Mouse (Mus musculus): ENCODE measurements around the gene Piwil1.

Piwil1 gene

DNA sequence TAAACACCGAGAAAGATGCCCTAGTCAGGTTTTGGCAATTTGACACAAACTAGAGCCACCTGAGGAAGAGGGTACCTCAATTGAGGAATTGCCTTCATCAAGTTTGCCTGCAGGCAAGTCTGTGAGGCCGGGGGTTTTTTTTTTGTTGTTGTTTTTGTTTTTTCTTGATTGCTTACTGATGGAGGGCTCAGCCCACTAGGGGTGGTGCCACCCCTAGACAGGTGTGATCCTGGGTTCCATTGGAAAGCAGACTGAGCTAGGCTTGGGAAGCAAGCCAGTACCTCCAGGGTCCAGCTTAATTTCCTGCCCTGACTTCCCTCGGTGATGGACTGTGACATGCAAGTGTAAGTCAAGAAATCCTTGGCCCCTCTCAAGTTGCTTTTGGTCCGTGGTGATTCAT lies at the start of gene Piwil1:
TSS of gene Piwil1 (plus strand) at position 301 of the 400 bp plus-strand sequence.
- DNase-seq (ENCODE audit: low spot score): no peak

GRCm38 (mm10) chr5:128656496-128657135 lies 45.7 kb upstream of the Piwil1 start:
- no peak for DNase-seq (ENCODE audit: low spot score)

- no peak for DNase-seq (ENCODE audit: low spot score)
These were observed 42.2 kb upstream of the Piwil1 start for GRCm38 (mm10) chr5:128660101-128660500.

GRCm38 (mm10) chr5:128662881-128663280 lies 39.4 kb upstream of the Piwil1 start:
- no peak for DNase-seq (ENCODE audit: low spot score)

DNA sequence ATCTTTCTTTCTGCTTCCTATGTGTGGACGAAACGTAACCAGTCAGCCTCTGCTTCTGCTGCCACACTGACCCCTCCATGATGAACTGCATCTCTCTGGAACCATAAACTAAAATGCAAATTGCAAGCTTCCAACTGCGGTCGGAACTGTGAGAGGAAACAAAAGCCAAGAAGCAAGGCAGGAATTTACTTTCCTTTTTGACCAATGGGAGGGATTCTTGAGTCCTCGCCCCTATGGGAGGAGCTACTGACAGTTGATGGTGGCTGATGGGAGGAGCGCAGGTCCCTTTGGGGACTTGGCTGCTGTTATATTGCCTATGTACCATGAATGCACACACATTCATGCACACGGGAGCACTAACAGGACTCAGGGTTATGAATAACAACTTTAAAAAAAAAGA lies 38.3 kb upstream of the Piwil1 start:
- no peak for DNase-seq (ENCODE audit: low spot score)

DNA sequence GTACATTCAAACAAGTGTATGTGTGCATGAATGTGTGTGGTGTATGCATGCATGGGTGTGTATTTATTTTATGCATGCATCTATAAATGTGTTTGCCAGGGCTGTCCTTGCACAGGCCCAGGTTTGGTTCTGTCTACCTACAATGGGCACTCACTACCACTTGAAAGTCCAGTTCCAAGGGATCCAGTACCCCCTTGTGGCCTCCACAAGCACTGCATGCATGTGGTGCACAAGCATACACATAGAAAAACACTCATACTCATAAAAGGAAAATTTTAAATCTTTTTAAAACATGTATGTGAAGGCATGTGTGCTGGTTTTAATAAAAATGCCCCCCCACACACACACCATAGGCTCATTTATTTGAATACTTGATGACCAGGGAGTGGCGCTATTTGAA lies 37.3 kb upstream of the Piwil1 start:
- no peak for DNase-seq (ENCODE audit: low spot score)

- no peak for DNase-seq (ENCODE audit: low spot score)
These were observed 35.0 kb upstream of the Piwil1 start for GRCm38 (mm10) chr5:128667303-128667702.

- no peak for DNase-seq (ENCODE audit: low spot score)
These were observed 28.2 kb upstream of the Piwil1 start for GRCm38 (mm10) chr5:128674124-128674523.

GRCm38 (mm10) chr5:128677373-128677772 lies 25.0 kb upstream of the Piwil1 start:
- DNase-seq (ENCODE audit: low spot score): no peak

DNA sequence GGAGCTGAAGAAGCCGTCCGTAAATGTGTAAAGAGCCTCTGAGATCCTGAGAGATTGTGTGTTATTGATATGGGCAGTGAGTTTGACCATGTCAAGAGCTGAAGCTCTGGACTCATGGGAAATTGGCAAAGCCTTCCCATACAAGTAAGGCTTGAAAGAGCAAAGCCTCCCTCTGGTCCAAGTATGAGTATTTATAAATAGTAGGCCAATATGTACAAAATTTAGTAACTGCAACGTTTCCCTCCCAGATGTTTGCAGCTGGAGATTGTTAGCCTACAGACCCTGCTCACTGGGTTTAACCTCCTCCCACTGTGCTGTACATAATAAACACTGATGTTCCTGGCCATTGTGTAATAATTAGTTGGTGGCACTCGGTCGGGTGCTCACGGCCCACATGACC lies 24.5 kb upstream of the Piwil1 start:
- DNase-seq (ENCODE audit: low spot score): no peak

- no peak for DNase-seq (ENCODE audit: low spot score)
These were observed 20.9 kb upstream of the Piwil1 start for GRCm38 (mm10) chr5:128681456-128681855.

- DNase-seq (ENCODE audit: low spot score): no peak
These were observed 18.1 kb upstream of the Piwil1 start for GRCm38 (mm10) chr5:128684192-128684591.

- DNase-seq (ENCODE audit: low spot score): no peak
These were observed 17.7 kb upstream of the Piwil1 start for GRCm38 (mm10) chr5:128684621-128685020.

GRCm38 (mm10) chr5:128687139-128687538 lies 15.2 kb upstream of the Piwil1 start:
- DNase-seq (ENCODE audit: low spot score): no peak

DNA sequence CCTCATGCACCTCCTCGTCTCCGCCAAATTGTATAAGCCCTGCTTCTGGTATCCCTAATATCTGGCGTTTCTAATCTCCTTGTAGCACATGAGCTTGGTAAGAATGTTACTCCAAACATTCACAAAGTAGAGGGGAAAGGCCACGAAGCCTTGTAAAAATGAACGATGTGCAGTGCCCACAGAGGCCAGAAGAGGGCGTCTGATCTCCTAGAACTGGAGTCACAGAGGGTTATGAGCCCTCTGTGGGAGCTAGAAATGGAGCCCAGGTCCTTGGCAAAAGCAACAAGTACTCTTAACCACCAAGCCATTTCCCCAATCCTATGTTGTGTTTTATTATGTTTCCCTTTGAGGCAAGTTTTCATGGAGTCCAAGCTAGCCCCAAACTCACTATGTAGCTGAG lies 8.2 kb upstream of the Piwil1 start:
- DNase-seq (ENCODE audit: low spot score): no peak

DNA sequence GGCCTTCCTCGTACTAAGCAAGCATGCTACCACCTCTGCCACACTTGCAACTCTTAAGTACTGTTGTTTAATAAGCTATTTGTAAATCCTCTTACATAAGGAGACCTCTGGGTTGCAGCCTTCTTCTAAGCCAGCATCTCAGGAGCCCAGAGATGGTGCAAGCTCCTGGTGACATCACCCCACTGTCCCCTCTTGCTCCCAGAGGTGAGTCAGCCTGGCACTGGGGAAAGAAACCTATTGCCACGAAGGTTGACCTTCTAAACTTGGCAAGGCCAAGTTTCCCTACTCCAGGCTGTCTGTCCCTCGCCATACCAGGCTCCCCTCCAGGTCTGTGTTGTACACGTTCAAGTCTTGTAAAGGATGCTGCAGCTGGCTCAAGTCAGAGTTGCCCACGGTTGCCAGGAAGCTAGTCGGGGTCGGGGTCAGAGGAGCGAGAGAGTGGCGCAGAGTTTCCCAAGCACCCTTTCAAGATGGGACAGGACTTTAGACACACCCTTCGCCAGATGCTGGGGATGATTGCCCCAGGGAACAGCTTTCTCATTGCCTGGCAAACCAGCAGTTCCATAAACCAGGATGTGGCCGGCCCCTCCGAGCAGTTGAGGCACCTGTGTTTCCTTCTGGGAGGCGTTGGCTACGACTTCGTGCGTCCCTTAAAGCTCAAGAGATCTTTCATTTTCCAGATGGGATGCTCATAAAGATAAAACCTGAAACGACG lies 7.6 kb upstream of the Piwil1 start:
- DNase-seq (ENCODE audit: low spot score): no peak

DNA sequence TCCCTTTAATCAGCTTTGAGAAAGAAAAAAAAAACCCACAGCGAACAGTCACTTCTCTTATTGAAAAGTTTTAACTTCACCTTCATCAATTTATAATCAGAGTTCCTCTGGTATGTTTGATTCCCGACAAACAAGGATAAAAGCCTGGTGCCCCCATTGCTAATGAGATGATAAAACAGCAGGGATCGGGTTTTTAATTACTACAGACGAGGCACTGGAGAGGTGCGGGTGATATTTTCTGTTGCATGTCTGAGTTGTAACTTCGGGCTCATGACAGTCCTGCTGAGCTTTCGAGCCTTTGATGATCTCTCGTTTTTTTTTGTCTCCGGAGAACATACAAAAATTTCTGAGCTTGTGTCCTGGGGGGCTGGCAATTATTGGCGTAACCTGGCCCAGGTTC lies 5.5 kb upstream of the Piwil1 start:
- DNase-seq (ENCODE audit: low spot score): no peak

DNA sequence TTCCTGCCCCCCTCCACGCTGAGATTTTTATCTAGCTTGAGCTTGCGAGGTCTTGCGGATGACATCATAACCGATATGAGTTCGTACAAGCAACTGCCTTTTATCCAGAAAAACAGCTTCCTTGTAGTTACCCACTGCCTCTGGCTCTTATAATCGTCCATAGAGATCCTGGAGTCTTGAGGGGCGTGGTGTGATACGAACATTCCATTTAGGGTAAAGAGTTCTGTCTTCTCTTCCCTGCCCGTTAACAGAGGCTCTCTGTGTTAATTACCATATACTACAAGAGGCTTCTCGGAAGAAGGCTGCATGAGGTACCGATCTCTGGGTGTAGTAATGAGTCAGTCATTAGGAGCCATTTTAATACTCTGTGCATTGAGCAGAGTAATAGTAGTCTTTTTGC lies 1.6 kb upstream of the Piwil1 start:
- no peak for DNase-seq (ENCODE audit: low spot score)

DNA sequence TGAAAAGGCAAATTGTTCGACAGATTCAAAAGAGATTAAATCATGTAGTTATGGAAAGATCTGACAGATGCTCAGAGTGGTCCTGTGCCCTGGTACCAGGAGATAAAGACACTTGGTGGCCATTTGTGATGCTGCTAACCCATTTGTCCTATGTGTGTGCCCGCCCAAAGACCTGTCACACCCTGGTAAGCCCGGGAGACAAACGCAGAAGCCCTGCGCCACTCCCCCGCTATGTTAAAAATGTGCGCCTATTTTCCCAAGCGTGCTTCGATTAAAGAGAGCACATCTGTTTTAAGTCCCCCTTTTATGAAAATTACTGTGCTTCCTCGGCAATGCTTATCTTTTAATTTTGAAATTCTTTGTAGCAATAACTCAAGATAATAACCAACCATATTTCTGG lies 1.4 kb downstream of the Piwil1 start:
- no peak for DNase-seq (ENCODE audit: low spot score)

GRCm38 (mm10) chr5:128704134-128704904 lies 2.0 kb downstream of the Piwil1 start:
- no peak for DNase-seq (ENCODE audit: low spot score)

GRCm38 (mm10) chr5:128706467-128706866 lies 4.1 kb downstream of the Piwil1 start:
- no peak for DNase-seq (ENCODE audit: low spot score)

- no peak for DNase-seq (ENCODE audit: low spot score)
These were observed 4.9 kb downstream of the Piwil1 start for GRCm38 (mm10) chr5:128707271-128707670.

GRCm38 (mm10) chr5:128708929-128709328 lies 6.6 kb downstream of the Piwil1 start:
- DNase-seq (ENCODE audit: low spot score): no peak
